Mouse (Mus musculus) neural tube, embryonic 13.5 days (tissue): ENCODE data around the gene Cxcl13. TPM values are rescaled to one million over a fixed set of nuclear protein-coding genes. Genes with fewer than 3 reads are reported as not detected.
"Not testable (repeated sequence)": the region's sequence is repeated elsewhere in the genome, so short reads cannot be mapped to it uniquely, and the experiment has no call there.

Experiments used
- ATAC-seq: fragments of 200-750 bp; cut with Nextera tagmentation; 2 replicates; pipeline ENCODE4 v1.8.0; 2017; ENCODE audit warnings: low read depth, mild to moderate bottlenecking, moderate TSS enrichment, moderate library complexity
- H3K27ac ChIP-seq: fragments of 300-500 bp; sonication (generic); replicated peaks from 2 replicates; pipeline ENCODE4 v1.5.1; 2015; ENCODE audit warnings: moderate library complexity, mild to moderate bottlenecking, inconsistent platforms
- H3K27me3 ChIP-seq: fragments of 300-500 bp; sonication (generic); 2 replicates; pipeline ENCODE4 v1.6.1; 2015; ENCODE audit warnings: mild to moderate bottlenecking, inconsistent platforms
- H3K36me3 ChIP-seq: fragments of 300-500 bp; sonication (generic); 2 replicates; pipeline ENCODE4 v1.6.1; 2015; ENCODE audit warnings: mild to moderate bottlenecking, inconsistent platforms
- H3K4me1 ChIP-seq: fragments of 300-500 bp; sonication (generic); replicated peaks from 2 replicates; pipeline ENCODE4 v1.6.1; 2015; ENCODE audit warnings: inconsistent platforms
- H3K4me2 ChIP-seq: fragments of 300-500 bp; sonication (generic); 2 replicates; pipeline ENCODE4 v1.6.1; 2015; ENCODE audit warnings: inconsistent platforms, mild to moderate bottlenecking, moderate library complexity
- H3K4me3 ChIP-seq: fragments of 300-500 bp; sonication (generic); 2 replicates; pipeline ENCODE4 v1.5.1; 2015; ENCODE audit warnings: mild to moderate bottlenecking, inconsistent platforms
- H3K9ac ChIP-seq: fragments of 300-500 bp; sonication (generic); 2 replicates; pipeline ENCODE4 v1.6.1; 2015; ENCODE audit warnings: moderate library complexity, mild to moderate bottlenecking, inconsistent platforms
- H3K9me3 ChIP-seq: fragments of 300-500 bp; sonication (generic); 2 replicates; pipeline ENCODE4 v1.6.1; 2016; ENCODE audit warnings: inconsistent platforms
- WGBS: fragments of 180-500 bp; shearing (Covaris S2); methylation state at CpG from one replicate; pipeline ENCODE4 v1.1.7; 2015; 5-methylcytosine and 5-hydroxymethylcytosine counted together
- polyA plus RNA-seq: library from polyadenylated mRNA; unstranded; fragments of >200 nt; fragmentation: Nextera tagmentation; extraction: Ambion mirVana; gene quantifications from 2 replicates; pipeline ENCODE4 v1.2.1, GENCODE M21; 2015

The Cxcl13 gene
- polyA plus RNA-seq, 1 experiment from 2014 or later = 0.33 TPM

- no peak overlapping the region for H3K27ac ChIP-seq
- no peak overlapping the region for H3K4me3 ChIP-seq
- no peak for ATAC-seq
- H3K36me3 ChIP-seq = no peaks in the 10 kb centered on the region
- H3K9me3 ChIP-seq = no peaks in the 10 kb centered on the region
- H3K4me1 ChIP-seq = no peaks in the 10 kb centered on the region
- no peak overlapping the region for H3K4me2 ChIP-seq
- no peak overlapping the region for H3K9ac ChIP-seq
- no peaks in the 10 kb centered on the region for H3K27me3 ChIP-seq
- 82% methylated on average over 2 of the region's 2 CpGs for WGBS
Measured at GRCm38 (mm10) chr5:95946344-95946743, 10.4 kb upstream of the Cxcl13 start.

- no peak overlapping the region for H3K27ac ChIP-seq
- no peak for ATAC-seq
- 84% methylated on average over 3 of the region's 3 CpGs for WGBS
- H3K27me3 ChIP-seq = no peaks in the 10 kb centered on the region
- H3K9ac ChIP-seq = no peak overlapping the region
- H3K36me3 ChIP-seq = no peaks in the 10 kb centered on the region
- H3K4me2 ChIP-seq = no peak overlapping the region
- no peaks in the 10 kb centered on the region for H3K9me3 ChIP-seq
- H3K4me3 ChIP-seq = no peak overlapping the region
- no peaks in the 10 kb centered on the region for H3K4me1 ChIP-seq
Measured at GRCm38 (mm10) chr5:95948641-95949040, 8.1 kb upstream of the Cxcl13 start.

GRCm38 (mm10) chr5:95949946-95950701 lies 6.6 kb upstream of the Cxcl13 start:
- Histone ChIP-seq H3K27ac (no peak overlapping the region), H3K27me3 (no peaks in the 10 kb centered on the region), H3K36me3 (no peaks in the 10 kb centered on the region), H3K9ac (no peak overlapping the region), H3K4me1 (no peaks in the 10 kb centered on the region), H3K9me3 (no peaks in the 10 kb centered on the region), H3K4me2 (no peak overlapping the region), H3K4me3 (no peak overlapping the region)
- no peak for ATAC-seq
- 41% methylated on average over 19 of the region's 19 CpGs for WGBS

- ATAC-seq = no peak
- H3K4me3 ChIP-seq = no peak overlapping the region
- H3K27me3 ChIP-seq = no peaks in the 10 kb centered on the region
- H3K4me1 ChIP-seq = no peaks in the 10 kb centered on the region
- 73% methylated on average over 2 of the region's 2 CpGs for WGBS
- H3K27ac ChIP-seq = no peak overlapping the region
- no peaks in the 10 kb centered on the region for H3K9me3 ChIP-seq
- H3K36me3 ChIP-seq = no peaks in the 10 kb centered on the region
- no peak overlapping the region for H3K9ac ChIP-seq
- H3K4me2 ChIP-seq = no peak overlapping the region
Measured at GRCm38 (mm10) chr5:95964940-95965339, 8.2 kb downstream of the Cxcl13 start.

GRCm38 (mm10) chr5:95966621-95967020 lies 9.9 kb downstream of the Cxcl13 start:
- no peak for ATAC-seq
- Histone ChIP-seq H3K4me1 (no peaks in the 10 kb centered on the region), H3K9ac (no peak overlapping the region), H3K27ac (no peak overlapping the region), H3K27me3 (no peaks in the 10 kb centered on the region), H3K4me3 (no peak overlapping the region), H3K36me3 (no peaks in the 10 kb centered on the region), H3K4me2 (no peak overlapping the region), H3K9me3 (no peaks in the 10 kb centered on the region)
- WGBS = 33% methylated on average over 2 of the region's 2 CpGs

GRCm38 (mm10) chr5:95970845-95971244 lies 14.1 kb downstream of the Cxcl13 start:
- Histone ChIP-seq H3K27me3 (no peaks in the 10 kb centered on the region), H3K4me2 (no peak overlapping the region), H3K27ac (no peak overlapping the region), H3K4me3 (no peak overlapping the region), H3K9me3 (no peaks in the 10 kb centered on the region), H3K36me3 (no peaks in the 10 kb centered on the region), H3K4me1 (no peaks in the 10 kb centered on the region), H3K9ac (no peak overlapping the region)
- ATAC-seq = no peak
- WGBS = 41% methylated on average over 6 of the region's 6 CpGs

GRCm38 (mm10) chr5:95972208-95972607 lies 15.5 kb downstream of the Cxcl13 start:
- 74% methylated on average over 3 of the region's 3 CpGs for WGBS
- Histone ChIP-seq H3K4me1 (no peaks in the 10 kb centered on the region), H3K27ac (no peak overlapping the region), H3K27me3 (no peaks in the 10 kb centered on the region), H3K9ac (no peak overlapping the region), H3K4me2 (no peak overlapping the region), H3K9me3 (no peaks in the 10 kb centered on the region), H3K4me3 (no peak overlapping the region), H3K36me3 (no peaks in the 10 kb centered on the region)
- no peak for ATAC-seq

- H3K27ac ChIP-seq, H3K9ac ChIP-seq, H3K36me3 ChIP-seq, H3K4me1 ChIP-seq, H3K27me3 ChIP-seq, H3K9me3 ChIP-seq, ATAC-seq: not testable (repeated sequence)
- WGBS = 46% methylated on average over 33 of the region's 34 CpGs
- Histone ChIP-seq H3K4me2 (peak overlapping the region; percentile 38), H3K4me3 (peak overlapping the region; percentile 17)
Measured at GRCm38 (mm10) chr5:95973806-95974205, 17.1 kb downstream of the Cxcl13 start.

GRCm38 (mm10) chr5:95976299-95976698 lies 19.5 kb downstream of the Cxcl13 start:
- no peaks in the 10 kb centered on the region for H3K27me3 ChIP-seq
- no peak overlapping the region for H3K9ac ChIP-seq
- H3K27ac ChIP-seq = no peak overlapping the region
- no peak overlapping the region for H3K4me3 ChIP-seq
- WGBS = 81% methylated on average over 1 of the region's 1 CpGs
- H3K36me3 ChIP-seq = no peaks in the 10 kb centered on the region
- H3K4me2 ChIP-seq = no peak overlapping the region
- H3K4me1 ChIP-seq = no peaks in the 10 kb centered on the region
- no peak for ATAC-seq
- H3K9me3 ChIP-seq = no peaks in the 10 kb centered on the region

GRCm38 (mm10) chr5:95983797-95984486 lies 27.2 kb downstream of the Cxcl13 start:
- no peaks in the 10 kb centered on the region for H3K27me3 ChIP-seq
- H3K4me3 ChIP-seq = no peak overlapping the region
- no peaks in the 10 kb centered on the region for H3K9me3 ChIP-seq
- no peaks in the 10 kb centered on the region for H3K4me1 ChIP-seq
- WGBS = 73% methylated on average over 5 of the region's 5 CpGs
- no peak overlapping the region for H3K27ac ChIP-seq
- no peak overlapping the region for H3K4me2 ChIP-seq
- H3K36me3 ChIP-seq = no peaks in the 10 kb centered on the region
- no peak for ATAC-seq
- H3K9ac ChIP-seq = no peak overlapping the region

- H3K4me1 ChIP-seq = peaks cover 12% of the 10 kb centered on the region
- H3K27ac ChIP-seq = peak overlapping the region; percentile 49; the same call in 1 of the 2 replicates
- H3K36me3 ChIP-seq = no peaks in the 10 kb centered on the region
- WGBS = 11% methylated on average over 12 of the region's 12 CpGs
- H3K9ac ChIP-seq = no peak overlapping the region
- peak; percentile 63 for ATAC-seq
- H3K4me2 ChIP-seq = peak overlapping the region; percentile 15
- no peak overlapping the region for H3K4me3 ChIP-seq
- no peaks in the 10 kb centered on the region for H3K27me3 ChIP-seq
- H3K9me3 ChIP-seq = no peaks in the 10 kb centered on the region
Measured at GRCm38 (mm10) chr5:95991339-95992292, 34.9 kb downstream of the Cxcl13 start.

- no peak for ATAC-seq
- no peak overlapping the region for H3K4me2 ChIP-seq
- H3K27me3 ChIP-seq = no peaks in the 10 kb centered on the region
- H3K27ac ChIP-seq = no peak overlapping the region
- H3K36me3 ChIP-seq = no peaks in the 10 kb centered on the region
- WGBS = 55% methylated on average over 3 of the region's 3 CpGs
- no peaks in the 10 kb centered on the region for H3K4me1 ChIP-seq
- H3K4me3 ChIP-seq = no peak overlapping the region
- no peaks in the 10 kb centered on the region for H3K9me3 ChIP-seq
- H3K9ac ChIP-seq = no peak overlapping the region
Measured at GRCm38 (mm10) chr5:95997276-95997675, 40.5 kb downstream of the Cxcl13 start.
